Mouse (Mus musculus) liver, embryonic 14.5 days (tissue): ENCODE measurements around the gene Ssh3.

Experiments used
- CTCF ChIP-seq: IDR thresholded peaks from 2 replicates; pipeline ENCODE4 v1.5.1; 2016; ENCODE audit warnings: antibody characterized with exemption, low read depth, control low read depth
- EP300 ChIP-seq: IDR thresholded peaks from 2 replicates; pipeline ENCODE4 v1.6.1; 2016; ENCODE audit warnings: antibody characterized with exemption, low read depth

GRCm38 (mm10) chr19:4213524-4213974 is 55.4 kb downstream of the Ssh3 start:
- no peak for TF ChIP-seq EP300
- no peak for TF ChIP-seq CTCF
